Mouse (Mus musculus) heart, postnatal 0 days (tissue): Measurements from ENCODE around the gene Aspn. TPM values are rescaled to one million over a fixed set of nuclear protein-coding genes. Genes with fewer than 3 reads are reported as not detected.
A peak's percentile ranks its signal among the peaks of the same experiment; 100 is the strongest.

Source experiments
- ATAC-seq: fragments of 200-750 bp; cut with Nextera tagmentation; 2 replicates; pipeline ENCODE4 v1.8.0; 2017; ENCODE audit warnings: low read depth, moderate number of reproducible peaks, moderate library complexity; ENCODE audit not compliant: insufficient read depth
- DNase-seq: peaks from one replicate; pipeline ENCODE4 v3.0.0-alpha.2; 2016; ENCODE audit warnings: low spot score
- H3K27ac ChIP-seq: fragments of 300-500 bp; sonication (generic); 2 replicates; pipeline ENCODE4 v1.5.1; 2014; ENCODE audit warnings: low read depth, mild to moderate bottlenecking
- H3K27me3 ChIP-seq: fragments of 300-500 bp; sonication (generic); 2 replicates; pipeline ENCODE4 v1.6.1; 2014; ENCODE audit warnings: low read length, mixed read lengths; ENCODE audit not compliant: control insufficient read depth, insufficient read depth
- H3K36me3 ChIP-seq: fragments of 300-500 bp; sonication (generic); replicated peaks from 2 replicates; pipeline ENCODE4 v1.6.1; 2014; ENCODE audit warnings: low read length, mixed read lengths; ENCODE audit not compliant: control insufficient read depth, insufficient read depth
- H3K4me1 ChIP-seq: fragments of 300-500 bp; sonication (generic); 2 replicates; pipeline ENCODE4 v1.6.1; 2014; ENCODE audit warnings: antibody characterized with exemption; ENCODE audit not compliant: control insufficient read depth, insufficient read depth
- H3K4me2 ChIP-seq: fragments of 300-500 bp; sonication (generic); 2 replicates; pipeline ENCODE4 v1.6.1; 2014; ENCODE audit warnings: low read depth, mild to moderate bottlenecking, low read length, moderate library complexity
- H3K4me3 ChIP-seq: fragments of 300-500 bp; sonication (generic); 2 replicates; pipeline ENCODE4 v1.5.1; 2014; ENCODE audit warnings: low read depth, low read length
- H3K9ac ChIP-seq: fragments of 300-500 bp; sonication (generic); replicated peaks from 2 replicates; pipeline ENCODE4 v1.6.1; 2014; ENCODE audit warnings: low read depth, low read length, mixed read lengths
- H3K9me3 ChIP-seq: fragments of 300-500 bp; sonication (generic); replicated peaks from 2 replicates; pipeline ENCODE4 v1.6.1; 2016; ENCODE audit warnings: low read length; ENCODE audit not compliant: control insufficient read depth
- CTCF ChIP-seq: IDR thresholded peaks from 2 replicates; pipeline ENCODE4 v1.5.1; 2016; ENCODE audit warnings: antibody characterized with exemption, control low read depth, low read depth
- EP300 ChIP-seq: IDR thresholded peaks from 2 replicates; pipeline ENCODE4 v1.6.1; 2016; ENCODE audit warnings: antibody characterized with exemption, low read depth
- WGBS: fragments of 180-500 bp; shearing (Covaris S2); extraction: QIAGEN DNeasy Blood & Tissue Kit; methylation state at CpG from one replicate; pipeline ENCODE4 v1.1.7; 2014; 5-methylcytosine and 5-hydroxymethylcytosine counted together
- polyA plus RNA-seq: library from polyadenylated mRNA; unstranded; fragments of >200 nt; fragmentation: Nextera tagmentation; extraction: Ambion mirVana; gene quantifications from 2 replicates; pipeline ENCODE4 v1.2.1, GENCODE M21; 2015
- total RNA-seq: library from RNA; depleted of rRNA; stranded (reverse); fragments of >200 nt; gene quantifications from 2 replicates; pipeline ENCODE4 v1.2.3, GENCODE M21; 2014; ENCODE audit warnings: low replicate concordance; rRNA removed

Gene Aspn
- total and polyA plus RNA-seq, 2 experiments from 2014 or later, result 56.0 to 67.5 TPM

DNA sequence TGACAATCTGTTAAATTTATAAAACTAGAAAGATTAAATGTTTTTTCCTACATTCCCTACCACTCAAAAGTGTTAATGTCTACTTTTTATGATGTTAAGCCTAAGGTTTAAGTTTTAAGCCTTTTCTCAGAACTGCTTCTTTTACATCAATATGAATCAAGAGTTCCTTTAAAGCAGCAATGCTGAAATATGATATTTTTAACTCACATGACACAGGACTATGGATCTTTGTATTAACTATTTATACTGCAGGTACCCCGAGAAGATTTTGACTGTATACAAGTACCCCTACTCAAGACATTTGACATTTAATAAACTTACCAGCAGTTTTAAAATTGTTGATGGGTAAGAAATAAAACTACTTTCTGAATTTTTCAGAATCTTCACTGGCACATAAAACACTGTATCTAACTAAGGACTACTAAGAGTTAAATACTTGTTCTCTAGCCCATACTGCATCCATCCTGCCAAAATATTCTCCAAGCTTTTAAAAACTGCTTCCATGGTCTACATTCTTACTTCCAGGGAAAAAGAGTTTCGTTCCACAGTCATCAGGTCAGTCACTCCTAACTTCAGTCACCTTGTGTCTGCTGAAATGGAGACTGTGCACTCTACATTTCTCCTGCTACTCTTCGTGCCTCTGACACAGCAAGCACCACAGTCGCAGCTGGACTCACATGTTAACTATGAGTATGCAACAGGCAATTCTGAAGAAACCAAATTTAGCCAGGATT is 64.5 kb downstream of the Aspn start:
- no peaks in the 10 kb centered on the region; the same call in 1 of the 2 replicates for H3K36me3 ChIP-seq
- no peaks in the 10 kb centered on the region for H3K27me3 ChIP-seq
- H3K27ac ChIP-seq, result 0 out of 2 replicates have a peak overlapping the region, but pooled peaks have one; percentile 46
- H3K4me2 ChIP-seq, result peak overlapping the region; percentile 47
- no peak overlapping the region; the same call in 1 of the 2 replicates for H3K9ac ChIP-seq
- H3K9me3 ChIP-seq, result no peaks in the 10 kb centered on the region
- H3K4me3 ChIP-seq, result peak overlapping the region; percentile 20
- DNase-seq (no peak), ATAC-seq (no peak)
- WGBS, result 37% methylated on average over 4 of the region's 4 CpGs
- H3K4me1 ChIP-seq, result peaks cover 5% of the 10 kb centered on the region; the same call in 1 of the 2 replicates
- TF ChIP-seq CTCF (no peak), EP300 (no peak)

GRCm38 (mm10) chr13:49617021-49617420 is 72.8 kb downstream of the Aspn start:
- Histone ChIP-seq H3K9ac (no peak overlapping the region), H3K4me1 (no peaks in the 10 kb centered on the region), H3K9me3 (no peaks in the 10 kb centered on the region), H3K36me3 (peaks cover 11% of the 10 kb centered on the region; the same call in 1 of the 2 replicates), H3K4me3 (no peak overlapping the region), H3K4me2 (no peak overlapping the region), H3K27ac (no peak overlapping the region), H3K27me3 (no peaks in the 10 kb centered on the region)
- DNase-seq, result no peak
- WGBS, result 82% methylated on average over 3 of the region's 3 CpGs
- ATAC-seq, result no peak
- no peak for TF ChIP-seq CTCF
- no peak for TF ChIP-seq EP300

Other genes with a start within 250 kb of the Aspn start
- 0.93 and 1.6 TPM in 2 replicates for gene Fgd3, start 224.1 kb upstream of the Aspn start, total RNA-seq
- 0.04 and 0.05 TPM in 2 replicates for gene Fgd3, start 224.1 kb upstream of the Aspn start, polyA plus RNA-seq
- gene Bicd2, start 202.9 kb upstream of the Aspn start, total RNA-seq, result 54.2 and 62.6 TPM in 2 replicates
- gene Bicd2, start 202.9 kb upstream of the Aspn start, polyA plus RNA-seq, result 43.5 and 45.4 TPM in 2 replicates
- 8.0 and 22.3 TPM in 2 replicates for gene Ippk, start 123.2 kb upstream of the Aspn start, total RNA-seq
- gene Ippk, start 123.2 kb upstream of the Aspn start, polyA plus RNA-seq, result 8.2 and 9.3 TPM in 2 replicates
- 0.04 and 0.27 TPM in 2 replicates for gene Tes3-ps, start 51.1 kb upstream of the Aspn start, total RNA-seq
- 0.70 and 0.72 TPM in 2 replicates for gene Tes3-ps, start 51.1 kb upstream of the Aspn start, polyA plus RNA-seq
- gene Ecm2, start 39.6 kb upstream of the Aspn start, total RNA-seq, result 5.3 and 6.6 TPM in 2 replicates
- gene Ecm2, start 39.6 kb upstream of the Aspn start, polyA plus RNA-seq, result 5.7 and 6.4 TPM in 2 replicates
- not detected in 2 replicates for gene Omd, start 38.0 kb downstream of the Aspn start, total RNA-seq
- 0.43 and 0.59 TPM in 2 replicates for gene Omd, start 38.0 kb downstream of the Aspn start, polyA plus RNA-seq
- 47.4 and 71.8 TPM in 2 replicates for gene Ogn, start 63.6 kb downstream of the Aspn start, total RNA-seq
- gene Ogn, start 63.6 kb downstream of the Aspn start, polyA plus RNA-seq, result 60.5 and 61.7 TPM in 2 replicates
- 2.1 and 15.8 TPM in 2 replicates for gene Cenpp, start 108.3 kb downstream of the Aspn start, total RNA-seq
- 16.1 and 16.2 TPM in 2 replicates for gene Cenpp, start 108.3 kb downstream of the Aspn start, polyA plus RNA-seq
- 3.1 and 6.0 TPM in 2 replicates for gene Nol8, start 108.6 kb downstream of the Aspn start, total RNA-seq
- 10.5 and 10.9 TPM in 2 replicates for gene Nol8, start 108.6 kb downstream of the Aspn start, polyA plus RNA-seq
- 27.8 and 34.2 TPM in 2 replicates for gene Iars, start 137.7 kb downstream of the Aspn start, total RNA-seq
- gene Iars, start 137.7 kb downstream of the Aspn start, polyA plus RNA-seq, result 22.1 and 24.9 TPM in 2 replicates